In the genomic region with DNA sequence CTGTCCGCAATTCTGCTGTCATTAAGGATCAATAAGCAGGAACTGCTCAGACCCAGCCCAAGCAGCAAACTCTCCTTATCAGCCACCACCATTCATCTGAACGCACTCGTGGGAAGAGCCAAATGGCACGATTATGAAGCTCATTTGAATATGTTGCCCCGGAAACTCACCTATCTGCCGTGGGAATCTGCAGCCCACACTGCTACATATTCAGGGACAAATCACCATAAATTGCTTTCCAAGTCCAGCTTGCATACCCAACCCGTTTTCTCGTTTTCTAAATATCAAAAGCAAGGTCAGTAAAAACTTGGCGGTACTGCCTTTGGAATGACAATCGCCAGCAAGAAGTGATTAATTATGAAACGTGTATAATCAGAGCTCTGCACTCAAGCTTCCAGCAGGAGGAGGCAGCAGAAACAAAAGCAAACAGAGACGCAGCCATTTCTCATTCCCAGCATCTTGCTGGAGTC, we compare ENCODE assay signal across 9 mouse cellular contexts.
A peak's percentile ranks its signal among the peaks of the same experiment; 100 is the strongest.
DNase-seq lines count a peak whose midpoint lies in the region; ATAC-seq lines count a peak whose summit lies in the region.
"Had no signal": no experiment of that assay in that cellular context is flagged by ENCODE, and none has a peak within 500 bp of the region (broad histone marks: within the 10 kb centered on the region; RNA-seq: fewer than 3 reads in every experiment).

No protein-coding gene starts in this region.

- peaks cover 36% of the 10 kb centered on the region for H3K4me1 ChIP-seq in hindbrain, embryonic 15.5 days (replicated peaks)
- peaks cover 22% of the 10 kb centered on the region for H3K4me1 ChIP-seq in midbrain, embryonic 16.5 days (ENCODE audit: control insufficient read depth, insufficient read depth, low read length)

- H3K4me2 ChIP-seq in hindbrain, embryonic 15.5 days = peak overlapping the region; percentile 41
- H3K4me2 ChIP-seq in midbrain, embryonic 16.5 days (ENCODE audit: low read length) = peak overlapping the region; percentile 37
- H3K4me2 ChIP-seq: embryonic facial prominence, embryonic 15.5 days had no signal

- 13% methylated on average over 12 of the region's 12 CpGs for WGBS in hindbrain, embryonic 15.5 days
- WGBS in midbrain, embryonic 16.5 days = 13% methylated on average over 12 of the region's 12 CpGs

- DNase-seq in layer of hippocampus, postnatal 14 days (ENCODE audit: low spot score in 2 of 2) = peak; percentile 39 to 45
- no peak for DNase-seq in layer of hippocampus, adult 9-11 months
- DNase-seq in c-Kit-positive CD71-positive TER-119-positive erythroid progenitor cells, embryonic 14.5 days (ENCODE audit: low spot score) = peak; percentile 45
- no peak for DNase-seq in ovary, adult 18-20 months (ENCODE audit: low spot score)
- no peak for DNase-seq in spleen, postnatal 10 days (ENCODE audit: low spot score in 2 of 2)
- DNase-seq in urinary bladder, adult 18-20 months (ENCODE audit: low spot score in 2 of 2) = no peak

- no peak overlapping the region for H3K4me3 ChIP-seq in hindbrain, embryonic 15.5 days
- H3K4me3 ChIP-seq in midbrain, embryonic 16.5 days (ENCODE audit: low read depth, low read length) = 0 out of 2 replicates have a peak overlapping the region, but pooled peaks have one; percentile 0
- H3K4me3 ChIP-seq: embryonic facial prominence, embryonic 15.5 days had no signal

- ATAC-seq in hindbrain, embryonic 15.5 days (ENCODE audit: low FRiP score, low read depth) = peak; percentile 57
- peak; percentile 55; the same call in 1 of the 2 replicates for ATAC-seq in midbrain, embryonic 16.5 days

- peak overlapping the region; percentile 17; the same call in 1 of the 2 replicates for H3K9ac ChIP-seq in hindbrain, embryonic 15.5 days
- 0 out of 2 replicates have a peak overlapping the region, but pooled peaks have one; percentile 5 for H3K9ac ChIP-seq in midbrain, embryonic 16.5 days (ENCODE audit: low read depth, low read length)
- H3K9ac ChIP-seq: embryonic facial prominence, embryonic 15.5 days had no signal

- no peaks in the 10 kb centered on the region for H3K9me3 ChIP-seq in hindbrain, embryonic 15.5 days
- no peaks in the 10 kb centered on the region for H3K9me3 ChIP-seq in midbrain, embryonic 16.5 days (replicated peaks; ENCODE audit: control insufficient read depth, low read length, poor library complexity, severe bottlenecking)
- H3K9me3 ChIP-seq: embryonic facial prominence, embryonic 15.5 days had no signal

- peak overlapping the region; percentile 85 for H3K27ac ChIP-seq in hindbrain, embryonic 15.5 days (replicated peaks)
- peak overlapping the region; percentile 78 for H3K27ac ChIP-seq in midbrain, embryonic 16.5 days (ENCODE audit: low read length)
- H3K27ac ChIP-seq: embryonic facial prominence, embryonic 15.5 days had no signal

- H3K27me3 ChIP-seq in hindbrain, embryonic 15.5 days = no peaks in the 10 kb centered on the region
- no peaks in the 10 kb centered on the region for H3K27me3 ChIP-seq in midbrain, embryonic 16.5 days (ENCODE audit: control insufficient read depth, insufficient read depth, low read depth, low read length)
- H3K27me3 ChIP-seq: embryonic facial prominence, embryonic 15.5 days had no signal

- H3K36me3 ChIP-seq in hindbrain, embryonic 15.5 days = no peaks in the 10 kb centered on the region
- no peaks in the 10 kb centered on the region for H3K36me3 ChIP-seq in midbrain, embryonic 16.5 days (ENCODE audit: control insufficient read depth, insufficient read depth, low read length)
- H3K36me3 ChIP-seq: embryonic facial prominence, embryonic 15.5 days had no signal

Comparison
In these comparisons a context has a peak if more than half of its experiments do, and no peak if none do; other contexts are left out.
1. DNase-seq: peak in layer of hippocampus, postnatal 14 days (2 of 2) and c-Kit-positive CD71-positive TER-119-positive erythroid progenitor cells, embryonic 14.5 days (single experiment); none in layer of hippocampus, adult 9-11 months (single experiment), ovary, adult 18-20 months (single experiment), spleen, postnatal 10 days (0 of 2) and urinary bladder, adult 18-20 months (0 of 2).